Mouse (Mus musculus) forelimb bud, embryonic 11.5 days (tissue): ENCODE measurements around the gene Cklf.

Source experiments
- DNase-seq: peaks from one replicate; pipeline ENCODE4 v3.0.0-alpha.2; 2012; ENCODE audit warnings: low read depth, low spot score

Cklf gene

GRCm38 (mm10) chr8:104250439-104251367, at the start of gene Cklf:
Gene Cklf, plus strand, starts transcription at chr8:104250861.
- peak; percentile 97 for DNase-seq

GRCm38 (mm10) chr8:104201622-104202021, 49.0 kb upstream of the Cklf start:
- no peak for DNase-seq

- DNase-seq, result no peak
These were observed 48.3 kb upstream of the Cklf start for GRCm38 (mm10) chr8:104202320-104202719.

- DNase-seq, result no peak
These were observed 45.4 kb upstream of the Cklf start for GRCm38 (mm10) chr8:104205292-104205691.

- no peak for DNase-seq
These were observed 33.1 kb upstream of the Cklf start for GRCm38 (mm10) chr8:104217601-104218000.

GRCm38 (mm10) chr8:104219079-104219478, 31.6 kb upstream of the Cklf start:
- peak; percentile 54 for DNase-seq

GRCm38 (mm10) chr8:104219806-104220205, 30.9 kb upstream of the Cklf start:
- DNase-seq, result peak; percentile 72

- no peak for DNase-seq
These were observed 23.6 kb upstream of the Cklf start for GRCm38 (mm10) chr8:104227048-104227447.

- no peak for DNase-seq
These were observed 20.3 kb upstream of the Cklf start for GRCm38 (mm10) chr8:104230377-104230776.

GRCm38 (mm10) chr8:104232039-104232438, 18.6 kb upstream of the Cklf start:
- DNase-seq, result no peak

GRCm38 (mm10) chr8:104232919-104233318, 17.7 kb upstream of the Cklf start:
- DNase-seq, result no peak

- no peak for DNase-seq
These were observed 16.1 kb upstream of the Cklf start for GRCm38 (mm10) chr8:104234573-104234972.

- DNase-seq, result no peak
These were observed 11.2 kb upstream of the Cklf start for GRCm38 (mm10) chr8:104239418-104239861.

GRCm38 (mm10) chr8:104242038-104242644, 8.5 kb upstream of the Cklf start:
- no peak for DNase-seq

GRCm38 (mm10) chr8:104246621-104247020, 4.0 kb upstream of the Cklf start:
- DNase-seq, result no peak

GRCm38 (mm10) chr8:104247054-104247907, 3.4 kb upstream of the Cklf start:
- DNase-seq, result no peak

GRCm38 (mm10) chr8:104247908-104248275, 2.8 kb upstream of the Cklf start:
- DNase-seq, result peak; percentile 5

GRCm38 (mm10) chr8:104248276-104248675, 2.4 kb upstream of the Cklf start, which contains the start of gene Tk2:
Gene Tk2, minus strand, starts transcription at chr8:104248558.
- DNase-seq, result peak; percentile 58

- DNase-seq, result no peak
These were observed 1.1 kb upstream of the Cklf start for GRCm38 (mm10) chr8:104249442-104249996.

GRCm38 (mm10) chr8:104251461-104251860, 800 bp downstream of the Cklf start:
- DNase-seq, result peak; percentile 6

- DNase-seq, result peak; percentile 9
These were observed 2.4 kb downstream of the Cklf start for GRCm38 (mm10) chr8:104253016-104253415.
